Mouse (Mus musculus) lung, embryonic 14.5 days (tissue): ENCODE measurements around the gene Epha3. TPM values are rescaled to one million over a fixed set of nuclear protein-coding genes. Genes with fewer than 3 reads are reported as not detected.
A peak's percentile ranks its signal among the peaks of the same experiment; 100 is the strongest.

Experiments used
- ATAC-seq: fragments of 200-750 bp; cut with Nextera tagmentation; 2 replicates; pipeline ENCODE4 v1.8.0; 2017; ENCODE audit warnings: mild to moderate bottlenecking, moderate TSS enrichment, moderate library complexity; ENCODE audit not compliant: insufficient read depth
- DNase-seq: peaks from one replicate; pipeline ENCODE4 v3.0.0-alpha.2; 2015
- H3K27ac ChIP-seq: fragments of 300-500 bp; sonication (generic); 2 replicates; pipeline ENCODE4 v1.5.1; 2014; ENCODE audit warnings: low read depth, mild to moderate bottlenecking, moderate library complexity
- H3K27me3 ChIP-seq: fragments of 300-500 bp; sonication (generic); 2 replicates; pipeline ENCODE4 v1.6.1; 2014; ENCODE audit warnings: low read length, control low read depth; ENCODE audit not compliant: insufficient read depth
- H3K36me3 ChIP-seq: fragments of 300-500 bp; sonication (generic); 2 replicates; pipeline ENCODE4 v1.6.1; 2014; ENCODE audit warnings: control low read depth; ENCODE audit not compliant: insufficient read depth
- H3K4me1 ChIP-seq: fragments of 300-500 bp; sonication (generic); 2 replicates; pipeline ENCODE4 v1.6.1; 2014; ENCODE audit warnings: antibody characterized with exemption, control low read depth; ENCODE audit not compliant: insufficient read depth
- H3K4me2 ChIP-seq: fragments of 300-500 bp; sonication (generic); 2 replicates; pipeline ENCODE4 v1.6.1; 2014; ENCODE audit warnings: mild to moderate bottlenecking
- H3K4me3 ChIP-seq: fragments of 300-500 bp; sonication (generic); 2 replicates; pipeline ENCODE4 v1.5.1; 2014; ENCODE audit warnings: low read depth, low read length
- H3K9ac ChIP-seq: fragments of 300-500 bp; sonication (generic); 2 replicates; pipeline ENCODE4 v1.6.1; 2014
- H3K9me3 ChIP-seq: fragments of 300-500 bp; sonication (generic); 2 replicates; pipeline ENCODE4 v1.6.1; 2016; ENCODE audit warnings: low read depth, low read length, control low read depth
- CTCF ChIP-seq: IDR thresholded peaks from 2 replicates; pipeline ENCODE4 v1.5.1; 2016; ENCODE audit warnings: antibody characterized with exemption, low read depth
- WGBS: fragments of 180-500 bp; shearing (Covaris S2); extraction: QIAGEN DNeasy Blood & Tissue Kit; methylation state at CpG from one replicate; pipeline ENCODE4 v1.1.7; 2014; 5-methylcytosine and 5-hydroxymethylcytosine counted together
- polyA plus RNA-seq: library from polyadenylated mRNA; unstranded; fragments of >200 nt; fragmentation: Nextera tagmentation; extraction: Ambion mirVana; gene quantifications from 2 replicates; pipeline ENCODE4 v1.2.1, GENCODE M21; 2014

The Epha3 gene
- polyA plus RNA-seq, 1 experiment from 2014 or later = 61.2 TPM

GRCm38 (mm10) chr16:63658302-63658974, 205.5 kb downstream of the Epha3 start:
- no peak overlapping the region for H3K4me2 ChIP-seq
- no peak overlapping the region for H3K4me3 ChIP-seq
- TF ChIP-seq CTCF = no peak
- H3K27ac ChIP-seq = no peak overlapping the region
- no peaks in the 10 kb centered on the region for H3K4me1 ChIP-seq
- no peak overlapping the region for H3K9ac ChIP-seq
- ATAC-seq (peak; percentile 21; the same call in 1 of the 2 replicates), DNase-seq (no peak)
- no peaks in the 10 kb centered on the region for H3K9me3 ChIP-seq
- H3K27me3 ChIP-seq = no peaks in the 10 kb centered on the region
- no peaks in the 10 kb centered on the region for H3K36me3 ChIP-seq
- WGBS = 29% methylated on average over 4 of the region's 4 CpGs

- no peak for ATAC-seq
- TF ChIP-seq CTCF = no peak
- H3K9ac ChIP-seq = no peak overlapping the region
- 34% methylated on average over 2 of the region's 2 CpGs for whole genome bisulfite sequencing
- no peaks in the 10 kb centered on the region for H3K36me3 ChIP-seq
- DNase-seq = no peak
- H3K27ac ChIP-seq = no peak overlapping the region
- no peaks in the 10 kb centered on the region for H3K9me3 ChIP-seq
- H3K27me3 ChIP-seq = no peaks in the 10 kb centered on the region
- no peak overlapping the region for H3K4me2 ChIP-seq
- H3K4me3 ChIP-seq = no peak overlapping the region
- no peaks in the 10 kb centered on the region for H3K4me1 ChIP-seq
Observed at GRCm38 (mm10) chr16:63657743-63658142, 206.2 kb downstream of the Epha3 start.

GRCm38 (mm10) chr16:63653393-63653918, 210.5 kb downstream of the Epha3 start:
- no peak for ATAC-seq
- 84% methylated on average over 5 of the region's 5 CpGs for WGBS

GRCm38 (mm10) chr16:63650760-63651159, 213.2 kb downstream of the Epha3 start:
- H3K36me3 ChIP-seq = no peaks in the 10 kb centered on the region
- no peak overlapping the region for H3K4me3 ChIP-seq
- H3K27me3 ChIP-seq = no peaks in the 10 kb centered on the region
- no peaks in the 10 kb centered on the region for H3K9me3 ChIP-seq
- DNase-seq = no peak
- no peaks in the 10 kb centered on the region for H3K4me1 ChIP-seq
- no peak for ATAC-seq
- H3K27ac ChIP-seq = no peak overlapping the region
- 41% methylated on average over 3 of the region's 3 CpGs for WGBS
- H3K4me2 ChIP-seq = no peak overlapping the region
- no peak overlapping the region for H3K9ac ChIP-seq
- no peak for TF ChIP-seq CTCF

More at GRCm38 (mm10) chr16:63653393-63653918, 210.5 kb downstream of the Epha3 start:
- Histone ChIP-seq H3K36me3 (no peaks in the 10 kb centered on the region), H3K27ac (no peak overlapping the region), H3K27me3 (no peaks in the 10 kb centered on the region), H3K9me3 (no peaks in the 10 kb centered on the region), H3K4me2 (no peak overlapping the region), H3K9ac (no peak overlapping the region), H3K4me1 (no peaks in the 10 kb centered on the region), H3K4me3 (no peak overlapping the region)
- DNase-seq = no peak
- no peak for TF ChIP-seq CTCF

GRCm38 (mm10) chr16:63646577-63646976, 217.4 kb downstream of the Epha3 start:
- no peak for DNase-seq
- no peak for ATAC-seq
- no peaks in the 10 kb centered on the region for H3K36me3 ChIP-seq
- H3K4me1 ChIP-seq = no peaks in the 10 kb centered on the region
- H3K4me2 ChIP-seq = no peak overlapping the region
- no peak overlapping the region for H3K27ac ChIP-seq
- H3K9ac ChIP-seq = no peak overlapping the region
- H3K27me3 ChIP-seq = no peaks in the 10 kb centered on the region
- TF ChIP-seq CTCF = no peak
- no peaks in the 10 kb centered on the region for H3K9me3 ChIP-seq
- no peak overlapping the region for H3K4me3 ChIP-seq

- DNase-seq = no peak
- TF ChIP-seq CTCF = no peak
Observed at GRCm38 (mm10) chr16:63642641-63643040, 221.3 kb downstream of the Epha3 start.

GRCm38 (mm10) chr16:63641603-63642002, 222.4 kb downstream of the Epha3 start:
- Histone ChIP-seq H3K27ac (no peak overlapping the region), H3K4me2 (no peak overlapping the region), H3K4me1 (no peaks in the 10 kb centered on the region), H3K4me3 (no peak overlapping the region), H3K27me3 (no peaks in the 10 kb centered on the region), H3K9me3 (no peaks in the 10 kb centered on the region), H3K9ac (no peak overlapping the region), H3K36me3 (no peaks in the 10 kb centered on the region)
- no peak for TF ChIP-seq CTCF
- ATAC-seq (no peak), DNase-seq (no peak)
- 55% methylated on average over 3 of the region's 3 CpGs for WGBS

More at GRCm38 (mm10) chr16:63642641-63643040, 221.3 kb downstream of the Epha3 start:
- Histone ChIP-seq H3K9me3 (no peaks in the 10 kb centered on the region), H3K27me3 (no peaks in the 10 kb centered on the region), H3K4me3 (no peak overlapping the region), H3K27ac (no peak overlapping the region), H3K4me1 (no peaks in the 10 kb centered on the region), H3K9ac (no peak overlapping the region), H3K4me2 (no peak overlapping the region), H3K36me3 (no peaks in the 10 kb centered on the region)
- ATAC-seq = no peak
- WGBS = 29% methylated on average over 2 of the region's 2 CpGs
